Mouse (Mus musculus): ENCODE measurements around the gene Camkmt. TPM values are rescaled to one million over a fixed set of nuclear protein-coding genes. Genes with fewer than 3 reads are reported as not detected.

Camkmt gene
- 2.8 and 3.3 TPM in 2 replicates for polyA plus RNA-seq (2012; rRNA removed)

DNA sequence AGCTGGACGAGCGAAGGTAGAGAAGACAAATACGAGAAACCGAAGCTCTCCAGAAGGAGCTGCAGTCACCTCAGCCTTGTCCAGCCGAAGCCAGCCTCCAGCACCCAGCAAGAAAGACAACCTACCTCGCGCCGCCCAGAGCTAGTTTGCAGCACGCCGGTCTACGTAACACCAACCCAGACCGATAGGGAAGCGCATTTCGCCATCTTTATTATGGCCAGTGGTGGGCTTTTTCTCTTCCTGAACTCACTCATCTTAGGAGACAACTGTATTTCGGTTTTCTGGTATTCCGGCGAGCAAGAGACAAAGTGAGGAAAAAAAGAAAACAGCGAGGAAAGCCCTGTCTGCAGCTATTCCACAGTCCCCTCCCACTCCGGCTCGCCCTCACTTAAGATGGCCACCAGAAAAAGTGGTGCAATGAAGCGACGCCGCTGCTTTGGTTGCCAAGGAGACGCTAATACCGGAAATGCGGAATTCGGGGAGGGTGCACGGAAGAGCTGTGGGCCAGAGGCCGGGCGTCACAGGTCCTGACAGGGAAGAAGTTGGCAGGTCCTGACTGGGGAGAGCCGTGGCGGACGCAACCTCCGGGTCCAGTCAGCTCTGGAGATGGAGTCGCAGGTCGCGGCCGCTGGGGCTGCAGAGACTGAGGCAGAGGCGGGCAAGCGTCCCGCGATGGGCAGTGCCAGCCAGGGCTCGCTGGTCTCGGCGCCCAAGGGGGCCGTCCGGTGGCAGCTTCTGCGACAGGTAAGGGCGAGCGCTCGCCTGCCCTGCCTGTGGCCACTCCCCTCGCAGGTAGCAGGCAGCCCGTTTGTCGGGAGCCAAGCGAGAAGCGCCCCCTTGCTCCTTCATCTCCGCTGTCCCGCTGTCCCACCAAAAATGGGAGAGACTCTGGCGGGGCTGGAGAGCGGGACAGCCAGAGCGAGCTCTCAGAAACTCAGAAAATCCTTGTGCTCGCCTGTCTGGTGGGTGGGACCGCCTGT, at the start of gene Camkmt, which contains the start of gene Prepl:
Gene Camkmt, plus strand, starts transcription at position 433 of the 980 bp plus-strand sequence.
Gene Prepl, minus strand, starts transcription at position 122 of the 980 bp plus-strand sequence.
- TF ChIP-seq POLR2A (IDR thresholded peaks at IDR 0.05; ENCODE audit: low read depth, low read length) (peak; percentile 20; the same call in 1 of the 2 replicates), CTCF (IDR thresholded peaks at IDR 0.05; ENCODE audit: extremely low read depth, insufficient read depth, insufficient read length, insufficient replicate concordance) (no peak)
- Histone ChIP-seq H3K36me3 (ENCODE audit: control insufficient read depth, insufficient read depth, low read length) (no peaks in the 10 kb centered on the region; the same call in 1 of the 2 replicates), H3K4me3 (ENCODE audit: extremely low read depth, insufficient read depth, insufficient read length) (peak within 1 kb of the TSS; percentile 87), H3K4me1 (ENCODE audit: control insufficient read depth, insufficient read depth, insufficient read length) (no peaks in the 10 kb centered on the region), H3K27me3 (ENCODE audit: control insufficient read depth, insufficient read depth, low read length) (no peaks in the 10 kb centered on the region), H3K27ac (ENCODE audit: insufficient read depth, low read length) (peak within 1 kb of the TSS; percentile 67)
- WGBS, result under 1% methylated on average over 61 of the region's 63 CpGs
- DNase-seq (ENCODE audit: low read depth in 1 of 2, low spot score in 2 of 2), result peak; percentile 94 to 97

- no peaks in the 10 kb centered on the region for H3K36me3 ChIP-seq (ENCODE audit: control insufficient read depth, insufficient read depth, low read length)
- H3K27ac ChIP-seq (ENCODE audit: insufficient read depth, low read length), result no peak overlapping the region
- no peaks in the 10 kb centered on the region for H3K27me3 ChIP-seq (ENCODE audit: control insufficient read depth, insufficient read depth, low read length)
- TF ChIP-seq CTCF (IDR thresholded peaks at IDR 0.05; ENCODE audit: extremely low read depth, insufficient read depth, insufficient read length, insufficient replicate concordance) (no peak), POLR2A (IDR thresholded peaks at IDR 0.05; ENCODE audit: low read depth, low read length) (no peak)
- H3K4me1 ChIP-seq (ENCODE audit: control insufficient read depth, insufficient read depth, insufficient read length), result no peaks in the 10 kb centered on the region
- H3K4me3 ChIP-seq (ENCODE audit: extremely low read depth, insufficient read depth, insufficient read length), result no peak overlapping the region
- WGBS, result 84% methylated on average over 7 of the region's 7 CpGs
- no peak for DNase-seq (ENCODE audit: low read depth in 1 of 2, low spot score in 2 of 2)
Measured at GRCm38 (mm10) chr17:85040913-85041312, 49.4 kb upstream of the Camkmt start.

DNA sequence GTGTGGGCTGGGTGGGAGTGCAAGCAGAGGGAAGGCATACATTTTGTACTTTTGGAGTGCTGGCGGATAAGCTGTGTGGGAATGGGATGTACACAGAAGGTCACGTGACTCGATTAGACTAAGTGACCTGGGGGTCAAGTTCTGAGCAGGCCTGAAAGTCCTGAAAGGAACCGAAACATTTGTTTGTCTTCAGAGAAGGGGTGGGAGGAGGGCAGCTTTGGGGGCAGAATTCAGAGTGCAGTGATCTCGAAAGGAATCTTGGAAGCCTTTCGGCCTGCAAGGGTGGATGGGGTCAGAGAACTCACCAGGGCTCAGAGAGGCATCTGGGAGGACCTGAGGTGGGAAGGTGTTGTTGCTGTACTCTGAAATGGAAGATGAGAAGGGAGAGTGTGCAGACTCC, 47.9 kb upstream of the Camkmt start:
- H3K4me1 ChIP-seq (ENCODE audit: control insufficient read depth, insufficient read depth, insufficient read length), result no peaks in the 10 kb centered on the region
- H3K27ac ChIP-seq (ENCODE audit: insufficient read depth, low read length), result no peak overlapping the region
- H3K36me3 ChIP-seq (ENCODE audit: control insufficient read depth, insufficient read depth, low read length), result no peaks in the 10 kb centered on the region
- H3K4me3 ChIP-seq (ENCODE audit: extremely low read depth, insufficient read depth, insufficient read length), result no peak overlapping the region
- WGBS, result 88% methylated on average over 6 of the region's 6 CpGs
- no peak for DNase-seq (ENCODE audit: low read depth in 1 of 2, low spot score in 2 of 2)
- TF ChIP-seq POLR2A (IDR thresholded peaks at IDR 0.05; ENCODE audit: low read depth, low read length) (no peak), CTCF (IDR thresholded peaks at IDR 0.05; ENCODE audit: extremely low read depth, insufficient read depth, insufficient read length, insufficient replicate concordance) (no peak)
- no peaks in the 10 kb centered on the region for H3K27me3 ChIP-seq (ENCODE audit: control insufficient read depth, insufficient read depth, low read length)

DNA sequence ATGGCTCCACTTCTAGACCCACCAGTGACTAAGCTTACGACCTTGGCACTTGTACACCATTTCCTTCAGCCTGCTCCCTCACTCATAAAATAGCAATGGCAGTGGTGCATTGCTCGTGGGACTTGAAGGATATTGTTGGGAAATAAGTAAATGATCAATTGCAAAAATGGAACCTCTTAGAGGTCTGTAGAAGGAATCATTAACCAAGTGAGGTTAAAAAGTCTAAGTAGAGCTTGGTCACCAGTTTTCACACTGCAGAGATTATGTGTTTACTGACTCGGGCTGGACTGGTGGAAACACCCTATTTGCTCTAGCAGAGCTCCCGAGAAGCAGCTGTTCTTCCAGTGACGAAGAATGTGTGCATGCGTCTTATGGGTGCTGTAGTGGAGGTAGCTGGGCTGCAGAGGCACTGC, 46.9 kb upstream of the Camkmt start:
- 83% methylated on average over 6 of the region's 6 CpGs for WGBS
- H3K4me1 ChIP-seq (ENCODE audit: control insufficient read depth, insufficient read depth, insufficient read length), result no peaks in the 10 kb centered on the region
- no peak overlapping the region for H3K27ac ChIP-seq (ENCODE audit: insufficient read depth, low read length)

DNA sequence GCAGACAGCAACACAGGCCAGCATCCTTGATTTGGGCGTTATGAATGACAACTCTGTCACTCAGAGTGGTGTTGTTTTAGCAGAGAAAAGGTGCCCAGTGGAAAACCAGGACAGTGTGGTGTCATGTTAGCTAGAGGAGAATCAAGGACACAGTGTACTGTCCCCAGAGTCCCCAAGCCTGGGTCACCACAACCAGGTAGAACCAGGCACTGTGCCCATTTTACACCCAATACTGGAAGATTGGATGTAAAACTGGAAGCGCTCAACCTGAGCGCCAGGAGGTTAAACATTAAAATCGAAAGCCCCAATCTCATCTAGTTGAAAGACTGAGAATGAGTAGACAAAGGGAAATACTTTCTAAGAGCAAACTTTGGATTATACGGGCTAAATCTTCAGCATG, 45.9 kb upstream of the Camkmt start:
- no peak for DNase-seq (ENCODE audit: low read depth in 1 of 2, low spot score in 2 of 2)
- Histone ChIP-seq H3K36me3 (ENCODE audit: control insufficient read depth, insufficient read depth, low read length) (no peaks in the 10 kb centered on the region), H3K27me3 (ENCODE audit: control insufficient read depth, insufficient read depth, low read length) (no peaks in the 10 kb centered on the region), H3K27ac (ENCODE audit: insufficient read depth, low read length) (no peak overlapping the region), H3K4me3 (ENCODE audit: extremely low read depth, insufficient read depth, insufficient read length) (no peak overlapping the region), H3K4me1 (ENCODE audit: control insufficient read depth, insufficient read depth, insufficient read length) (no peaks in the 10 kb centered on the region)
- 87% methylated on average over 5 of the region's 5 CpGs for whole genome bisulfite sequencing
- TF ChIP-seq POLR2A (IDR thresholded peaks at IDR 0.05; ENCODE audit: low read depth, low read length) (no peak), CTCF (IDR thresholded peaks at IDR 0.05; ENCODE audit: extremely low read depth, insufficient read depth, insufficient read length, insufficient replicate concordance) (no peak)

More for the DNA sequence above, 46.9 kb upstream of the Camkmt start:
- no peak for DNase-seq (ENCODE audit: low read depth in 1 of 2, low spot score in 2 of 2)
- H3K27me3 ChIP-seq (ENCODE audit: control insufficient read depth, insufficient read depth, low read length), result no peaks in the 10 kb centered on the region
- no peaks in the 10 kb centered on the region for H3K36me3 ChIP-seq (ENCODE audit: control insufficient read depth, insufficient read depth, low read length)
- no peak overlapping the region for H3K4me3 ChIP-seq (ENCODE audit: extremely low read depth, insufficient read depth, insufficient read length)
- TF ChIP-seq POLR2A (IDR thresholded peaks at IDR 0.05; ENCODE audit: low read depth, low read length), result no peak
- no peak for TF ChIP-seq CTCF (IDR thresholded peaks at IDR 0.05; ENCODE audit: extremely low read depth, insufficient read depth, insufficient read length, insufficient replicate concordance)

DNA sequence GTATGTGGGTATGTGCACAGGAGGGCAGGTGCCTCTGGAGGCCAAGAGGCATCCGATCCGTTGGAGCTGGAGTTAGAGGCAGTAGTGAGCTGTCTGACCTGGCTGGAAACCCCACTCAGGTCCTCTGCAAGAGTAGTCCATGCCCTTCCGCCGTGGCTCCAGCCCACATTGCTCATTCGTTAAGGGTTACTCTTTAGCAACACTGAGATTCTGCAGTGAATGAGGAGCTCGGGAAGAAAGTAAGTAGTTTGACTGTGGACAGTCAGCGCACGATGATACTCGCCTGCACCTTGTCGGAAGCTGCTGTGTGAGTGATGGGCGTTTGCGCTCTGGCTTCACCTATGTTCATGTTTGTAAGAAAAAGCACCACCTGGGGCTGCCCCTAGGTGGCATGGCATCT, 45.2 kb upstream of the Camkmt start:
- H3K4me1 ChIP-seq (ENCODE audit: control insufficient read depth, insufficient read depth, insufficient read length), result no peaks in the 10 kb centered on the region
- H3K27ac ChIP-seq (ENCODE audit: insufficient read depth, low read length), result no peak overlapping the region
- no peak for TF ChIP-seq CTCF (IDR thresholded peaks at IDR 0.05; ENCODE audit: extremely low read depth, insufficient read depth, insufficient read length, insufficient replicate concordance)
- no peak for TF ChIP-seq POLR2A (IDR thresholded peaks at IDR 0.05; ENCODE audit: low read depth, low read length)
- WGBS, result 91% methylated on average over 12 of the region's 12 CpGs
- no peaks in the 10 kb centered on the region for H3K27me3 ChIP-seq (ENCODE audit: control insufficient read depth, insufficient read depth, low read length)
- DNase-seq (ENCODE audit: low read depth in 1 of 2, low spot score in 2 of 2), result no peak
- no peak overlapping the region for H3K4me3 ChIP-seq (ENCODE audit: extremely low read depth, insufficient read depth, insufficient read length)
- no peaks in the 10 kb centered on the region for H3K36me3 ChIP-seq (ENCODE audit: control insufficient read depth, insufficient read depth, low read length)
